In genomic region chr4:152324641-152325562, GRCm38 (mm10) we compare ENCODE assay signal across 8 mouse cellular contexts. TPM values are rescaled to one million over a fixed set of nuclear protein-coding genes. Genes with fewer than 3 reads are reported as not detected.
A peak's percentile ranks its signal among the peaks of the same experiment; 100 is the strongest.
DNase-seq lines count a peak whose midpoint lies in the region; ATAC-seq and TF ChIP-seq lines count a peak whose summit lies in the region.

No protein-coding gene starts in this region.

- peaks cover 2% of the 10 kb centered on the region for H3K4me1 ChIP-seq in heart, adult 2 months (ENCODE audit: control insufficient read depth, insufficient read depth, low read length)
- H3K4me1 ChIP-seq in ES-Bruce4 (ENCODE audit: control insufficient read depth, insufficient read depth, low read length), result peaks cover 6% of the 10 kb centered on the region
- H3K4me1 ChIP-seq in forebrain, embryonic 15.5 days, result peaks cover 15% of the 10 kb centered on the region

- no peak for TF ChIP-seq EP300 in heart, adult 2 months (IDR thresholded peaks at IDR 0.05; ENCODE audit: insufficient read depth, low read depth, low read length)
- TF ChIP-seq EP300 in ES-Bruce4 (IDR thresholded peaks at IDR 0.05; ENCODE audit: insufficient read depth, low read depth, low read length), result no peak

- H3K9me3 ChIP-seq in ES-Bruce4 (replicated peaks; ENCODE audit: control insufficient read depth, insufficient read depth, low read length, poor library complexity, severe bottlenecking), result no peaks in the 10 kb centered on the region
- no peaks in the 10 kb centered on the region for H3K9me3 ChIP-seq in forebrain, embryonic 15.5 days

- H3K9ac ChIP-seq in heart, adult 2 months (ENCODE audit: low read depth, low read length), result peak overlapping the region; percentile 24
- H3K9ac ChIP-seq in ES-Bruce4 (ENCODE audit: low read depth, poor library complexity, severe bottlenecking), result peak overlapping the region; percentile 93
- H3K9ac ChIP-seq in forebrain, embryonic 15.5 days (replicated peaks), result no peak overlapping the region

- H3K4me3 ChIP-seq in heart, adult 2 months, result peak overlapping the region; percentile 95
- peak overlapping the region; percentile 79 for H3K4me3 ChIP-seq in ES-Bruce4 (ENCODE audit: low read depth, low read length)
- H3K4me3 ChIP-seq in forebrain, embryonic 15.5 days, result peak overlapping the region; percentile 91

- no peaks in the 10 kb centered on the region for H3K36me3 ChIP-seq in heart, adult 2 months (ENCODE audit: control insufficient read depth, insufficient read depth, low read length)
- H3K36me3 ChIP-seq in ES-Bruce4 (ENCODE audit: control insufficient read depth, insufficient read depth, low read length, poor library complexity, severe bottlenecking), result peaks cover 23% of the 10 kb centered on the region
- peaks cover 14% of the 10 kb centered on the region for H3K36me3 ChIP-seq in forebrain, embryonic 15.5 days

- DNase-seq in heart, adult 2 months, result no peak
- no peak for DNase-seq in heart, adult 18-20 months
- DNase-seq in gastrocnemius, postnatal 10 days, result no peak
- DNase-seq in adrenal gland, postnatal 25 days, result no peak

- peak; percentile 49 for ATAC-seq in forebrain, embryonic 15.5 days (replicated peaks)
- peak; percentile 8 for ATAC-seq in megakaryocyte, adult 5-6 weeks (ENCODE audit: poor library complexity, severe bottlenecking)
- ATAC-seq in cerebellum, adult (ENCODE audit: insufficient number of reproducible peaks, low FRiP score, low TSS enrichment), result no peak; the same call in 1 of the 2 replicates

- no peaks in the 10 kb centered on the region for H3K27me3 ChIP-seq in heart, adult 2 months (ENCODE audit: control insufficient read depth, insufficient read depth, low read length)
- no peaks in the 10 kb centered on the region for H3K27me3 ChIP-seq in ES-Bruce4 (ENCODE audit: control insufficient read depth, insufficient read depth, low read length, poor library complexity, severe bottlenecking)
- no peaks in the 10 kb centered on the region for H3K27me3 ChIP-seq in forebrain, embryonic 15.5 days

- intact Hi-C loops in heart, adult 2 months (cut with DNase I), result loop anchor here (5.0 kb wide), 2 partner anchors 152 to 153 kb away; partner anchors contain the start of genes Kcnab2 and Nphp4

- 0 out of 2 replicates have a peak overlapping the region, but pooled peaks have one; percentile 21 for H3K4me2 ChIP-seq in forebrain, embryonic 15.5 days (replicated peaks)

- peaks cover 3% of the 10 kb centered on the region; the same call in 1 of the 2 replicates for H3K79me2 ChIP-seq in heart, adult 2 months (replicated peaks; ENCODE audit: control insufficient read depth, insufficient read depth, low read length)

- H3K27ac ChIP-seq in heart, adult 2 months, result peak overlapping the region; percentile 93
- H3K27ac ChIP-seq in ES-Bruce4 (ENCODE audit: insufficient read depth, low read length), result peak overlapping the region; percentile 74
- H3K27ac ChIP-seq in forebrain, embryonic 15.5 days (replicated peaks), result no peak overlapping the region

- 46% methylated on average over 16 of the region's 16 CpGs for WGBS in heart, adult 2 months
- 55% methylated on average over 16 of the region's 16 CpGs for WGBS in forebrain, embryonic 15.5 days

- TF ChIP-seq POLR2A in heart, adult 2 months (IDR thresholded peaks at IDR 0.05; ENCODE audit: insufficient read depth, low read depth, low read length), result no peak
- TF ChIP-seq POLR2A in ES-Bruce4 (IDR thresholded peaks at IDR 0.05; ENCODE audit: insufficient read depth, low read length), result peak; percentile 17

- TF ChIP-seq CTCF in heart, adult 2 months (IDR thresholded peaks at IDR 0.05), result no peak
- TF ChIP-seq CTCF in ES-Bruce4 (IDR thresholded peaks at IDR 0.05; ENCODE audit: low read depth, low read length), result no peak

RNA-seq across cellular contexts. Expression of gene Rpl22, which starts 0.6 kb away (rescaled TPM):
- 100 to 1,000 TPM; 242 to 276 TPM for total RNA-seq in heart, adult 2 months (2021)
- 40.9 and 76.8 TPM in 2 replicates for polyA plus RNA-seq in heart, adult 2 months (2012; rRNA removed)
- 100 to 1,000 TPM; 275 to 290 TPM for total RNA-seq in heart, adult 18-20 months (2021)
- polyA plus RNA-seq in ES-Bruce4 (2011; ENCODE audit: insufficient read depth, insufficient read length, low read depth, missing spikeins), result 1,917 and 1,978 TPM in 2 replicates
- polyA plus RNA-seq in forebrain, embryonic 15.5 days (2015; fragmentation: Nextera tagmentation; extraction: Ambion mirVana), result 216 and 221 TPM in 2 replicates
- 968 and 1,019 TPM in 2 replicates for total RNA-seq in megakaryocyte, adult 5-6 weeks (2015)
- 2,015 and 2,172 TPM in 2 replicates for total RNA-seq in megakaryocyte, adult 5-6 weeks (2017)
- 100 to 1,000 TPM; 305 to 332 TPM for total RNA-seq in gastrocnemius, postnatal 10 days (2021)
- 458 and 532 TPM in 2 replicates for total RNA-seq in adrenal gland, postnatal 25 days (2021)

RNA-seq across cellular contexts. Expression of gene Rnf207, which starts 6.1 kb away (rescaled TPM):
- total RNA-seq in heart, adult 2 months (2021), result 10 to 100 TPM; 34.5 to 47.7 TPM
- polyA plus RNA-seq in heart, adult 2 months (2012; rRNA removed), result 155 and 167 TPM in 2 replicates
- 10 to 100 TPM; 38.8 to 46.0 TPM for total RNA-seq in heart, adult 18-20 months (2021)
- polyA plus RNA-seq in ES-Bruce4 (2011; ENCODE audit: insufficient read depth, insufficient read length, low read depth, missing spikeins), result 3.2 and 4.2 TPM in 2 replicates
- polyA plus RNA-seq in forebrain, embryonic 15.5 days (2015; fragmentation: Nextera tagmentation; extraction: Ambion mirVana), result 1.8 and 2.9 TPM in 2 replicates
- total RNA-seq in megakaryocyte, adult 5-6 weeks (2015), result not detected in 2 replicates
- not detected in 2 replicates for total RNA-seq in megakaryocyte, adult 5-6 weeks (2017)
- under 1 TPM in 1 of 2 experiments, not detected in 1; 0.40 TPM for total RNA-seq in gastrocnemius, postnatal 10 days (2021)
- 1.1 TPM in 1 of 2 replicates, not detected in the other for total RNA-seq in adrenal gland, postnatal 25 days (2021)

RNA-seq across cellular contexts. Expression of gene Chd5, which starts 13.5 kb away (rescaled TPM):
- under 1 TPM; 0.13 to 0.48 TPM for total RNA-seq in heart, adult 2 months (2021)
- 0.18 and 0.29 TPM in 2 replicates for polyA plus RNA-seq in heart, adult 2 months (2012; rRNA removed)
- total RNA-seq in heart, adult 18-20 months (2021), result under 1 TPM; 0.20 to 0.36 TPM
- 5.4 and 5.8 TPM in 2 replicates for polyA plus RNA-seq in ES-Bruce4 (2011; ENCODE audit: insufficient read depth, insufficient read length, low read depth, missing spikeins)
- 35.5 and 39.3 TPM in 2 replicates for polyA plus RNA-seq in forebrain, embryonic 15.5 days (2015; fragmentation: Nextera tagmentation; extraction: Ambion mirVana)
- total RNA-seq in megakaryocyte, adult 5-6 weeks (2015), result not detected in 2 replicates
- 0.07 and 0.16 TPM in 2 replicates for total RNA-seq in megakaryocyte, adult 5-6 weeks (2017)
- total RNA-seq in gastrocnemius, postnatal 10 days (2021), result under 1 TPM; 0.36 to 0.56 TPM
- total RNA-seq in adrenal gland, postnatal 25 days (2021), result 4.2 and 9.5 TPM in 2 replicates

RNA-seq across cellular contexts. Expression of gene Icmt, which starts 27.9 kb away (rescaled TPM):
- 10 to 100 TPM; 26.4 to 28.2 TPM for total RNA-seq in heart, adult 2 months (2021)
- 17.7 and 27.2 TPM in 2 replicates for polyA plus RNA-seq in heart, adult 2 months (2012; rRNA removed)
- 10 to 100 TPM; 25.7 to 32.2 TPM for total RNA-seq in heart, adult 18-20 months (2021)
- 21.4 and 22.8 TPM in 2 replicates for polyA plus RNA-seq in ES-Bruce4 (2011; ENCODE audit: insufficient read depth, insufficient read length, low read depth, missing spikeins)
- polyA plus RNA-seq in forebrain, embryonic 15.5 days (2015; fragmentation: Nextera tagmentation; extraction: Ambion mirVana), result 17.6 and 18.6 TPM in 2 replicates
- total RNA-seq in megakaryocyte, adult 5-6 weeks (2015), result 8.7 and 9.3 TPM in 2 replicates
- 9.7 and 11.9 TPM in 2 replicates for total RNA-seq in megakaryocyte, adult 5-6 weeks (2017)
- 10 to 100 TPM; 17.3 to 19.1 TPM for total RNA-seq in gastrocnemius, postnatal 10 days (2021)
- 44.9 and 48.7 TPM in 2 replicates for total RNA-seq in adrenal gland, postnatal 25 days (2021)

RNA-seq across cellular contexts. Expression of gene Hes3, which starts 33.4 kb away (rescaled TPM):
- total RNA-seq in heart, adult 2 months (2021), result not detected
- polyA plus RNA-seq in heart, adult 2 months (2012; rRNA removed), result not detected in 2 replicates
- total RNA-seq in heart, adult 18-20 months (2021), result not detected
- not detected in 2 replicates for polyA plus RNA-seq in ES-Bruce4 (2011; ENCODE audit: insufficient read depth, insufficient read length, low read depth, missing spikeins)
- polyA plus RNA-seq in forebrain, embryonic 15.5 days (2015; fragmentation: Nextera tagmentation; extraction: Ambion mirVana), result 0.09 and 0.13 TPM in 2 replicates
- not detected in 2 replicates for total RNA-seq in megakaryocyte, adult 5-6 weeks (2015)
- total RNA-seq in megakaryocyte, adult 5-6 weeks (2017), result not detected in 2 replicates
- total RNA-seq in gastrocnemius, postnatal 10 days (2021), result not detected
- not detected in 2 replicates for total RNA-seq in adrenal gland, postnatal 25 days (2021)

Comparison
In these comparisons a context has a peak if more than half of its experiments do, and no peak if none do; other contexts are left out.
1. RNA of gene Rnf207, which starts 6.1 kb away (total RNA-seq): 34.5 to 47.7 TPM in heart, adult 2 months and 38.8 to 46.0 TPM in heart, adult 18-20 months; 1.1 TPM in adrenal gland, postnatal 25 days, 0.40 TPM in gastrocnemius, postnatal 10 days and not detected in megakaryocyte, adult 5-6 weeks; every median in the first group is over 10 times any median in the second.
2. Peak in every context shown above with its lines, with median percentiles within 50 percentile points of each other: H3K4me3 ChIP-seq.